In genomic region chr5:120706541-120706940, GRCm38 (mm10) we compare ENCODE assay signal across 8 mouse cellular contexts. TPM values are rescaled to one million over a fixed set of nuclear protein-coding genes. Genes with fewer than 3 reads are reported as not detected.
DNase-seq lines count a peak whose midpoint lies in the region; ATAC-seq and TF ChIP-seq lines count a peak whose summit lies in the region.

No protein-coding gene starts in this region.

- TF ChIP-seq POLR2A in bone marrow, adult 2 months (IDR thresholded peaks at IDR 0.05; ENCODE audit: borderline replicate concordance, control insufficient read depth, low read depth, low read length): no peak

- no peak overlapping the region for H3K4me3 ChIP-seq in bone marrow, adult 2 months (replicated peaks; ENCODE audit: control insufficient read depth, low read depth, low read length)
- H3K4me3 ChIP-seq in forebrain, embryonic 10.5 days: peak overlapping the region; percentile 50
- peak overlapping the region; percentile 28 for H3K4me3 ChIP-seq in midbrain, embryonic 11.5 days (ENCODE audit: low read depth, low read length)

- H3K36me3 ChIP-seq in forebrain, embryonic 10.5 days (replicated peaks): no peaks in the 10 kb centered on the region
- no peaks in the 10 kb centered on the region for H3K36me3 ChIP-seq in midbrain, embryonic 11.5 days (ENCODE audit: control insufficient read depth, insufficient read depth, low read length)

- no peak for TF ChIP-seq CTCF in bone marrow, adult 2 months (IDR thresholded peaks at IDR 0.05; ENCODE audit: control insufficient read depth, insufficient read depth, low read length)

- no peaks in the 10 kb centered on the region for H3K9me3 ChIP-seq in forebrain, embryonic 10.5 days
- no peaks in the 10 kb centered on the region for H3K9me3 ChIP-seq in midbrain, embryonic 11.5 days (ENCODE audit: control insufficient read depth, low read length)

- H3K27ac ChIP-seq in bone marrow, adult 2 months (ENCODE audit: control insufficient read depth, insufficient read depth, low read depth, low read length, poor library complexity): 0 out of 2 replicates have a peak overlapping the region, but pooled peaks have one; percentile 48
- H3K27ac ChIP-seq in forebrain, embryonic 10.5 days: peak overlapping the region; percentile 80
- no peak overlapping the region for H3K27ac ChIP-seq in midbrain, embryonic 11.5 days (ENCODE audit: low read depth, low read length)

- DNase-seq in kidney, postnatal 4 days: peak; percentile 32 to 52
- DNase-seq in kidney, adult 8-10 months: no peak
- DNase-seq in forebrain, embryonic 10.5 days (ENCODE audit: extremely low spot score, low spot score): peak; percentile 47
- DNase-seq in midbrain, embryonic 11.5 days (ENCODE audit: low spot score, missing footprints): no peak
- no peak for DNase-seq in frontal cortex, postnatal 14 days (ENCODE audit: low spot score in 2 of 2)

- WGBS in bone marrow, adult 2 months: 11% methylated on average over 16 of the region's 16 CpGs
- 8% methylated on average over 16 of the region's 16 CpGs for WGBS in forebrain, embryonic 10.5 days
- 3% methylated on average over 16 of the region's 16 CpGs for WGBS in midbrain, embryonic 11.5 days

- peak overlapping the region; percentile 56 for H3K4me2 ChIP-seq in midbrain, embryonic 11.5 days

- H3K9ac ChIP-seq in midbrain, embryonic 11.5 days (ENCODE audit: low read length): peak overlapping the region; percentile 48

- peak; percentile 51 for ATAC-seq in midbrain, embryonic 11.5 days (ENCODE audit: low FRiP score)
- ATAC-seq in erythroid progenitor cell, adult 5-6 weeks (replicated peaks; ENCODE audit: low FRiP score, poor library complexity, severe bottlenecking): no peak
- ATAC-seq in erythroblast, adult 5-6 weeks (replicated peaks; ENCODE audit: low FRiP score, poor library complexity, severe bottlenecking): no peak

- peaks cover 93% of the 10 kb centered on the region for H3K27me3 ChIP-seq in forebrain, embryonic 10.5 days (ENCODE audit: poor library complexity, severe bottlenecking)
- H3K27me3 ChIP-seq in midbrain, embryonic 11.5 days (ENCODE audit: control insufficient read depth, insufficient read depth, low read length): peaks cover 27% of the 10 kb centered on the region

- H3K4me1 ChIP-seq in bone marrow, adult 2 months (ENCODE audit: control insufficient read depth, insufficient read depth, low read length): no peaks in the 10 kb centered on the region; the same call in 1 of the 2 replicates
- peaks cover 54% of the 10 kb centered on the region for H3K4me1 ChIP-seq in forebrain, embryonic 10.5 days
- peaks cover 21% of the 10 kb centered on the region for H3K4me1 ChIP-seq in midbrain, embryonic 11.5 days (ENCODE audit: control insufficient read depth, insufficient read depth, low read length)

RNA-seq across cellular contexts. Expression of gene Dtx1, which starts 5.2 kb away (rescaled TPM):
- 2.7 and 3.6 TPM in 2 replicates for polyA plus RNA-seq in bone marrow, adult 2 months (2011; ENCODE audit: insufficient read depth, insufficient read length, low replicate concordance, missing spikeins)
- 1.3 and 2.0 TPM in 2 replicates for polyA plus RNA-seq in forebrain, embryonic 10.5 days (2016; fragmentation: Nextera tagmentation; extraction: Ambion mirVana)
- 5.1 and 5.2 TPM in 2 replicates for polyA plus RNA-seq in midbrain, embryonic 11.5 days (2014; fragmentation: Nextera tagmentation; extraction: Ambion mirVana)
- 7.5 TPM in 1 of 2 replicates, not detected in the other for total RNA-seq in erythroid progenitor cell, adult 5-6 weeks (2015; ENCODE audit: low replicate concordance)
- 0.39 and 0.61 TPM in 2 replicates for total RNA-seq in erythroid progenitor cell, adult 5-6 weeks (2017; ENCODE audit: low replicate concordance)
- not detected in 2 replicates for total RNA-seq in erythroblast, adult 5-6 weeks (2015; ENCODE audit: low replicate concordance)
- total RNA-seq in erythroblast, adult 5-6 weeks (2017; ENCODE audit: low replicate concordance): not detected in 2 replicates

RNA-seq across cellular contexts. Expression of gene Oas2, which starts 43.1 kb away (rescaled TPM):
- polyA plus RNA-seq in bone marrow, adult 2 months (2011; ENCODE audit: insufficient read depth, insufficient read length, low replicate concordance, missing spikeins): 12.2 and 25.1 TPM in 2 replicates
- 0.11 TPM in 1 of 2 replicates, not detected in the other for polyA plus RNA-seq in forebrain, embryonic 10.5 days (2016; fragmentation: Nextera tagmentation; extraction: Ambion mirVana)
- polyA plus RNA-seq in midbrain, embryonic 11.5 days (2014; fragmentation: Nextera tagmentation; extraction: Ambion mirVana): 0.05 and 0.33 TPM in 2 replicates
- total RNA-seq in erythroid progenitor cell, adult 5-6 weeks (2015; ENCODE audit: low replicate concordance): 5.0 and 12.3 TPM in 2 replicates
- 3.5 TPM in 2 replicates for total RNA-seq in erythroid progenitor cell, adult 5-6 weeks (2017; ENCODE audit: low replicate concordance)
- total RNA-seq in erythroblast, adult 5-6 weeks (2015; ENCODE audit: low replicate concordance): 10.2 and 17.9 TPM in 2 replicates
- 3.8 and 7.0 TPM in 2 replicates for total RNA-seq in erythroblast, adult 5-6 weeks (2017; ENCODE audit: low replicate concordance)

RNA-seq across cellular contexts. Expression of gene Rasal1, which starts 57.9 kb away (rescaled TPM):
- 1.6 and 4.6 TPM in 2 replicates for polyA plus RNA-seq in bone marrow, adult 2 months (2011; ENCODE audit: insufficient read depth, insufficient read length, low replicate concordance, missing spikeins)
- 0.21 and 0.24 TPM in 2 replicates for polyA plus RNA-seq in forebrain, embryonic 10.5 days (2016; fragmentation: Nextera tagmentation; extraction: Ambion mirVana)
- polyA plus RNA-seq in midbrain, embryonic 11.5 days (2014; fragmentation: Nextera tagmentation; extraction: Ambion mirVana): 0.14 TPM in 1 of 2 replicates, not detected in the other
- 14.3 TPM in 1 of 2 replicates, not detected in the other for total RNA-seq in erythroid progenitor cell, adult 5-6 weeks (2015; ENCODE audit: low replicate concordance)
- not detected in 2 replicates for total RNA-seq in erythroid progenitor cell, adult 5-6 weeks (2017; ENCODE audit: low replicate concordance)
- not detected in 2 replicates for total RNA-seq in erythroblast, adult 5-6 weeks (2015; ENCODE audit: low replicate concordance)
- total RNA-seq in erythroblast, adult 5-6 weeks (2017; ENCODE audit: low replicate concordance): not detected in 2 replicates

Comparison
In these comparisons a context has a peak if more than half of its experiments do, and no peak if none do; other contexts are left out.
1. DNase-seq: peak in kidney, postnatal 4 days (2 of 2) and forebrain, embryonic 10.5 days (single experiment); none in kidney, adult 8-10 months (0 of 2), midbrain, embryonic 11.5 days (single experiment) and frontal cortex, postnatal 14 days (0 of 2).